Mouse (Mus musculus) CH12.LX (cell line): ENCODE results near the gene Apol7e. TPM values are rescaled to one million over a fixed set of nuclear protein-coding genes. Genes with fewer than 3 reads are reported as not detected.
"Not testable (repeated sequence)": the region's sequence is repeated elsewhere in the genome, so short reads cannot be mapped to it uniquely, and the experiment has no call there.

Experiments used
- DNase-seq: peaks from one replicate; pipeline ENCODE4 v3.0.0-alpha.2; 2013; ENCODE audit errors: extremely low read depth
- H3K27ac ChIP-seq: 2 replicates; pipeline ENCODE4 v1.5.1; 2012; ENCODE audit warnings: low read depth, mild to moderate bottlenecking, control low read depth, moderate library complexity; ENCODE audit not compliant: insufficient read depth
- H3K27me3 ChIP-seq: replicated peaks from 2 replicates; pipeline ENCODE3; 2012; ENCODE audit warnings: inconsistent platforms
- H3K36me3 ChIP-seq, 2 experiments: replicated peaks in 1 of 2; 2 replicates each; pipeline versions ENCODE3 to v1.6.1; 2012; ENCODE audit warnings: inconsistent platforms in 1 of 2, low read length in 1 of 2, mild to moderate bottlenecking in 1 of 2, mixed read lengths in 1 of 2, moderate library complexity in 1 of 2; ENCODE audit not compliant: control insufficient read depth in 1 of 2, insufficient read depth in 1 of 2
- H3K4me1 ChIP-seq, 2 experiments: 2 replicates each; pipeline ENCODE4 v1.6.1; 2012; ENCODE audit warnings: inconsistent platforms in 1 of 2, moderate library complexity in 1 of 2; ENCODE audit not compliant: insufficient read depth in 2 of 2, control insufficient read depth in 1 of 2
- H3K4me2 ChIP-seq: 2 replicates; pipeline ENCODE4 v1.6.1; 2012; ENCODE audit warnings: low read depth, mild to moderate bottlenecking, control low read depth; ENCODE audit not compliant: poor library complexity, insufficient read depth, severe bottlenecking
- H3K4me3 ChIP-seq, 3 experiments: fragments of 150-350 bp in 1 of 3; sonication (generic) in 1 of 3; replicated peaks in 1 of 3; 2 replicates each; pipeline versions ENCODE3 to v1.5.1; 2011 to 2012; ENCODE audit warnings: low read depth in 2 of 3, low read length in 2 of 3, mild to moderate bottlenecking in 2 of 3, moderate library complexity in 2 of 3, control low read depth in 1 of 3, improper control_type of control experiment in 1 of 3, inconsistent platforms in 1 of 3, mixed read lengths in 1 of 3; ENCODE audit not compliant: poor library complexity in 1 of 3
- H3K79me2 ChIP-seq: replicated peaks from 2 replicates; pipeline ENCODE4 v1.6.1; 2012; ENCODE audit warnings: mild to moderate bottlenecking, moderate library complexity; ENCODE audit not compliant: control insufficient read depth, poor library complexity, insufficient read depth, severe bottlenecking; ENCODE audit errors: extremely low read depth
- H3K9ac ChIP-seq: 2 replicates; pipeline ENCODE4 v1.6.1; 2012; ENCODE audit warnings: low read depth, mild to moderate bottlenecking, control low read depth, moderate library complexity; ENCODE audit not compliant: insufficient read depth
- H3K9me3 ChIP-seq: replicated peaks from 2 replicates; pipeline ENCODE3; 2012; ENCODE audit warnings: low read length, inconsistent platforms, mixed read lengths
- dilution Hi-C: fragments of 300-500 bp; cut with MboI; formaldehyde crosslinking; loops from 2 replicates; pipeline ENCODE4 v1.14.3; 2020; ENCODE audit warnings: low sequenced_read_pairs; ENCODE audit not compliant: extremely low pct_unique_long_range_greater_than_20kb, extremely low pct_ligation_motif_present
- in situ Hi-C: fragments of 300-500 bp; cut with MboI; formaldehyde crosslinking; loops from 3 replicates; pipeline ENCODE4 v1.14.3; 2019; ENCODE audit warnings: low sequenced_read_pairs, low pct_ligation_motif_present, low pct_unique_long_range_greater_than_20kb, mixed read lengths
- polyA plus RNA-seq: library from polyadenylated mRNA; unstranded; fragments of >175 nt; gene quantifications from 2 replicates; pipeline ENCODE4 v1.2.1, GENCODE M21; 2012; ENCODE audit warnings: low read depth; ENCODE audit not compliant: insufficient read length
- total RNA-seq, 2 experiments: library from RNA; depleted of rRNA; stranded (reverse); fragments of 300-350 nt in 1 of 2; fragments of >200 nt in 1 of 2; gene quantifications; 2 replicates each; pipeline ENCODE4 v1.2.3; 2012 to 2014

The Apol7e gene
- total and polyA plus RNA-seq, 3 experiments = not detected

GRCm38 (mm10) chr15:77718240-77718639 lies 19.6 kb downstream of the Apol7e start:
- H3K9me3 ChIP-seq, H3K4me1 ChIP-seq, H3K79me2 ChIP-seq, DNase-seq, H3K4me2 ChIP-seq, in situ Hi-C loops, H3K27ac ChIP-seq, H3K36me3 ChIP-seq, H3K9ac ChIP-seq, H3K4me3 ChIP-seq, dilution Hi-C loops: not testable (repeated sequence)
- peaks cover 12% of the 10 kb centered on the region for H3K27me3 ChIP-seq

- H3K4me3 ChIP-seq, H3K79me2 ChIP-seq, H3K4me2 ChIP-seq, H3K9ac ChIP-seq, H3K27me3 ChIP-seq, H3K27ac ChIP-seq, dilution Hi-C loops, in situ Hi-C loops, DNase-seq, H3K9me3 ChIP-seq, H3K4me1 ChIP-seq, H3K36me3 ChIP-seq: not testable (repeated sequence)
Measured at GRCm38 (mm10) chr15:77721509-77721908, 22.9 kb downstream of the Apol7e start.

- in situ Hi-C loops, H3K4me3 ChIP-seq, H3K36me3 ChIP-seq, dilution Hi-C loops, H3K9me3 ChIP-seq, H3K27me3 ChIP-seq, H3K27ac ChIP-seq, H3K4me2 ChIP-seq, H3K9ac ChIP-seq, DNase-seq, H3K4me1 ChIP-seq, H3K79me2 ChIP-seq: not testable (repeated sequence)
Measured at GRCm38 (mm10) chr15:77724208-77724911, 25.7 kb downstream of the Apol7e start.

DNA sequence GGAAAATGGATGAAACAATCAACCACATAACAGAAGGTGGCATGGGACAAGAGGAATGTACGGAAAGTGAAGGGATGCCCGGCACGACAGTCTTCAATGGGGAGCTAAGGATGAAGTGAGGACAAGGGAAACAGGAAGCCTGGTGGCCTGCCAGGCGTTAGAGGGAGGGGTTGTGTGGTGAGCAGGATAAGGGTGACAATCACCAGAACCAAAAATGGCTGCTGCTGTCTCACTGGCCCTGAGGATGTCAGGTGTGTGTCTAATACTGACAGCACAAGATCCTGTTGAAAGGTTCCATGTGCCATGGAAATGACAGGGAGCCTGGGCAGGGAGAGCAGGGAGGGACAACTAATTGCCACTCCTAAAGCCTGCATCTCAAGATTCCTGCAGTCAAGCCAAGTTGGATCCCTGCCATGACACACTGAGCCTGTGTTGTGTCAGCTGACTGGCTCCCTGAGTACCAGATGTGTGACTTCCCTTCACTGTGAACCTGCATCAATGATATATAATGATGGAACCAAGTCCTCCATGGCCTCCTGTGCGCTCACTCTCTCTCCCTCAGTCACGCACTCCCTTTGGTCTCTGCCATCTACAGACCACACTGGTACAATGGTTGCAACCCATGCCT lies 26.9 kb downstream of the Apol7e start:
- H3K79me2 ChIP-seq, H3K27me3 ChIP-seq, H3K4me2 ChIP-seq, dilution Hi-C loops, H3K27ac ChIP-seq, H3K4me1 ChIP-seq, H3K9me3 ChIP-seq, H3K36me3 ChIP-seq, H3K9ac ChIP-seq, H3K4me3 ChIP-seq, DNase-seq: not testable (repeated sequence)
- in situ Hi-C loops = loop anchor here (25.0 kb wide), 1 partner anchor 437 kb away; the partner anchor contains the start of gene Ift27
